Mouse (Mus musculus) common myeloid progenitor, adult 5-6 weeks (primary cell): ENCODE results near the gene C1ql4. TPM values are rescaled to one million over a fixed set of nuclear protein-coding genes. Genes with fewer than 3 reads are reported as not detected.
A peak's percentile ranks its signal among the peaks of the same experiment; 100 is the strongest.

Experiments used
- ATAC-seq: replicated peaks from 2 replicates; pipeline ENCODE4 v1.8.0; 2016; ENCODE audit warnings: low read depth, mild to moderate bottlenecking, moderate TSS enrichment, inconsistent platforms; ENCODE audit not compliant: poor library complexity, severe bottlenecking
- total RNA-seq: library from RNA; stranded (forward); fragments of 200-1000, 187-1606 nt; gene quantifications from 2 replicates; pipeline ENCODE4 v1.2.3, GENCODE M21; 2017

The C1ql4 gene
- total RNA-seq, 1 experiment from 2014 or later, result not detected

DNA sequence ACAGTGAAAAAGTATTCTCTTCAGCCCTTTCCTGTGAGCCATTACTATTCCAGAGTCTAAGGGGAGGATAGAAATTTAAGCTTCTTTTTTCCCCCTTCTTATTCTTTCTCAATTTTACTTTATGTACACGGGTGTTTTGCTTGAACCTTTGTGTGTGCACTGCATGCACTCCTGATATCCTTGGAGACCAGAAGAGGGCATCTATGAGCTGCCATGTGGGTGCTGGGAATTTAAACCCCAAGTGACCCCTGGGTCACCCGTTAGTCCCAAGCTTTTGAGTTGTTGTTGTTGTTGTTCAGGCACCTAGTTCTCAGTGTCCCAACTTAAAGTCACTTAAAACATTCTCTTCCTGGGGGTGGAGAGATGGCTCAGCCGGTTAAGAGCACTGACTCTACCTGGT lies 12.4 kb upstream of the C1ql4 start:
- no peak for ATAC-seq

DNA sequence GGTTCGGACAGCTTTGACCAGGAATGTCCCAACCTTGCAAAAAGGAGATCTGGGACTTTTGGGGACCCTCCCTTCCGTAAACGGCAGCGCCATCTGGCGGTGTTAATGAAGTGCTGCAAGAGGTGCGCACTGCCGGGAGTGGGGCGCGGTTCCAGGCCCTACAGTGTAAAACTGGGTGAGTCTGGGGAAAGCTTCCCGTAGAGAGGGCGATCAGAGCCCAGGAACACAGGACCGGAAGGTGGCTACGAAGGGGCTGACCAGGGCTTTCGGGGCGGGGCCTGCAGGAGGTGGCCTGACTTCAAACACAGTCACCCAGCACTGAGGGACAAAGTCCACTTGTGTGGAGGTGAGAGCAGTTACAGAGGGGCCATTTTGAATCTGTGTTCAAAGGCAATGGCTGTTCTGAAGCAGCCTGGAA lies 11.5 kb upstream of the C1ql4 start:
- peak; percentile 71 for ATAC-seq

DNA sequence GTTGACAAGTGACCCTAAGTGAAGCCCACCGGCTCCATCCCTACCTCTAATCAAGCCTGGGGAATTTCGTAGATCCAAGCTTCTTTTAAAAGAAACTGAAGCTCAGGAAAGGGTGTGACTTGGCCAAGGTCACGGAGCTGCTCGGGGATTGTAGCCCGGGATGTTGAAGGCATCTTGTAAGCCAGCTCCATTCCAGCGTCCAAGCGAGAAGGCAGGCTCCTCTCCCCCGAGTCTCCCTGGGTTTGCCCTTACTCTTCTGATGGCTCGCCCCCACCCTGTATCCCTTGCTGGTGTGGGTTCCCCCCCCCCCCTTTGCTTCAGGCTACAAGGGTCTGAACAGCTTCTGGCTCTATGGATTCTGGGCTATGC lies 10.9 kb upstream of the C1ql4 start:
- ATAC-seq, result no peak

DNA sequence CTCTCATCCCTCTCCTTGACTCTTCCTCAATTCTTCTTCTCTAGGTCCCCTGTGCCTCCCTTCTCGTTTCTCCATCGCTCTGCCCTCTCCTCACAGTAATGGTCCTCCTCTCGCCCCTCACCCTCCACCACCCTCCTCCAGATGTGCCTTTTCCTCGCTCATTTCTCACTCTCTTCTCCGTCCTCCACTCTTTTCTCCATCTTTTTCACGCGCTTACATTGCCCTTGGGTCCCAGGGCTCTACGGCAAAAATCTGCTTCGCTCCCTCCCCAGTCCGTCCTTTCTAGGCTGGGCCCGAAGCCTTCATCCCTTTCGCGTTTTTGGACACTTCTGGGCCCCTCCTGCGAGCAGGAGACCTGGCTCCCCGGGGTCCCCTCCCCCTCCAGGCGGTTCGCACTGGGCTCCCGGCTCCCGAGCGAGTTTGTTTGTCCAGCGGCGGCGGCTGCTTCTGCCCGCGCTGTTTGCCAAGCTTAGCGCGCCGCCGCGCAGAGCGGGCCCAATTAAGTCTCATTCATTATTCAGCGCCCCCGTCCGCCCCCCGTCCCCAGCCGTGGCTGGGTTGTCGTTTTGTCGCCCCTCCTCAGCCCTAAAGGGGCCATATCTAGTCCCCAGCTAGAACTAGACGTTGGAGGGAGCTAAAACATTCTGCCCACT lies 10.3 kb upstream of the C1ql4 start:
- no peak for ATAC-seq

DNA sequence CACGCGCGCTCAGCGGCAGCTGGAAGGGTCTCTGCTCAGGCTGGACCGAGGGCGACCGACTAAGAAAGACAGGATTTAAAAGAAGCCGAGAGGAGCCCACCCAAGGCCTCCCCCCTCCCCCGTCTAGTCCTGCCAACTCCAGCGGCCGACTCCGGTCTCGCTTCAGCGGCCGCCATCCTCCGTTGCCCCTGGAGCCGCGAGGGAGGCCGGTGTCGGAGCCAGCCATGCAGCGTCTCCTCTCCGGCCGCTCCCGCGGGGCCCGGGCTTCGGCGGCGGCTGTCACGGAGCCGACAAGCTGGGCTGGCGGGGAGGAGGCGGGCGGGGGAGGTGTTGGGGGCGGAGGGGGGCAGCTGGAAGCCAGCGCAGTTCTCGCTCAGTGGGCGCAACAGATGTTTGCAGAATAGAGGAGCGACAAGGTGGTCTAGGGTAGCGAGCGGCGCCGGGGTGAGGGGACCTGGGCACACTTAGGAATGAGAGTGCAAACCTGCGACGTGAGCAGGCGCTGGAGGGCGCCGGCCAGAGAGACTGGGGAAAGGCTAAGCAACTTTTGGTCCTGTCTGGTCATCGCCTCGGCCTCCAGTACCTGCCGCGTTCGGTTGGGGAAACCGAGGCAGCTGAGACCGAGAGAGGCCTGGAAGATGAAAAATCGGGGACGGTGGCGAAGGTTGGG lies 9.3 kb upstream of the C1ql4 start:
- no peak for ATAC-seq

DNA sequence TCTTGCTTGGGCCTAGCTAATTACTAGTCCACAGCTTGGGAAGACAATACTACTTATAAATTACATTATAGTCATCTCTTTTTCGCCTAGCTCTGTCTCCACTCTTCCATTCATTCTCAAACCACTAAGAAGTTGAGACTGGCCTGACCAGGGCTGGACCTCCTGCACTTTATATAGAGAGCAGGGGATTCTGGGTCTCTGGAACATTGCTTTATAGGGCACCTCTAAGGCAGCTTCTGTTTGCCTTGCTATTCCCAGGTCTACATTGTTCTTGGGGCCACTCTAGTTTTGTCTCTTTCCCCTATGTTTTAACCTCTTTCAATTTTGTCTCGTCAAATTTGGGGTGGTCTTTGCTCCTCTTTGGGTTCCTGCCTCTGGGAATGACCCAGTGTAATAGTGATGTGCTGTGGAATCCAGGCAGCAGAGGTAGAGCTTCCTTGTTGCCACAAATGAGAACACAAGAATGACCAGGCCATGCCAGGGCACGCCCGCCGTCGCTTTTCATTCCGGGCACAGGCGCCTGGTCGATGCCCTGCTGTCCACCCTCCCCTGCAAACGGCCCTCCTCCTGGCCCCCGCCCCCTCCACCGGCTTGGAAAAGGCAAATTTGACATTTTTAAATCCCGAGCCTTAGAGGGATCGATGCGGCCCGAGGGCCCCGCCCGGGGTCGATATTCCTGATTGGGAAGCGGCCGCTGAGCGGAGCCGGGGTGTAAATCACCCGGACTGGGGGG lies 8.6 kb upstream of the C1ql4 start:
- ATAC-seq, result no peak

DNA sequence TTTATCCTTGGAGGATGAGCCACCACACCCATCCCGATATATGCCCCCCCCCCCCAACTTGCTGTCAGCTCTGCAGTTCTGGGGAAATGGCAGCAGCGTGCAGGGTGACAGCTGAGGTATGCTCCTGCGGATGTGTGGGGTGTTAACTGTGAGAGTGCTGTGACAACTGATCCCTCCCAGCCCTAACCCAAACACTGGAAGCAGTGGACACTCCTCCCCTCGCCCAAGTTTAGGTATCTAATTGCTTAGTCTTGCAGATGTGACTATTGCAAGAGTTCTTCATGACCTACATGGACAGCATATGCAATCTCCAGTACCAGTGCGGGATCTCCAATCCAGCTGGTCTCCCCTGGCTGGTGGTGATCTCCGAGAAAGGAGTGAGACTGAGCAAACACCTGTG lies 7.7 kb upstream of the C1ql4 start:
- no peak for ATAC-seq

DNA sequence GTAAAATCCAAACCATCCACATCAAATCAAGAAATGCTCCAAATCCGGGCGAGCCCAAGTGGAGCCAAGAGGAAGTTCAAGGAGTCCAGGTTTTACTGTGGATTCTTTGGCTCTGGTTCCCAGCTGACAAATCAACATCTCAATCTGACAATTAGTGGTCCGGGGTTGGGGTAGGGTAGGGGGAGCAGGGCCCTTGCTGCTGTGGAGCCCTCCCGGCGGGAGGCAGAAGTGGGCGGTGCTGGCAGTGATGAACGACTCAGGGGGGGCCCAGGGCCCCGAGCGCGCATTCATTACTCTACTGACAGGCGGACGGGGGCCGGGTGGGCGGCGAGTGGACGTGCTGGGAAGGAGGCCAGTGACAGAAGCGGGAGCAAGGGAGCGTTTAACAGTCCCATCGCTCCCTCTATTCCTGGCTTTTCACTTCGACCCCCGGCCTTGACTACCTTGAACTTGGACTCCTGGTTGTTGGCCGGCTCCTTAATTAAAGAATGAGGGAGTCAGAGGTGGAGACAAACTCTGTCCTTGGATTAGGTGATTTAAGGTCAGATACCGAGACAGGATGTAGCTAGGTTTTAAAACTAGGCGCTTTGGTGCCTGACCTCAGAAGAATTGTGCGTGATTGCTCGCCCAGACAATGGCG lies 7.1 kb upstream of the C1ql4 start:
- ATAC-seq, result no peak

DNA sequence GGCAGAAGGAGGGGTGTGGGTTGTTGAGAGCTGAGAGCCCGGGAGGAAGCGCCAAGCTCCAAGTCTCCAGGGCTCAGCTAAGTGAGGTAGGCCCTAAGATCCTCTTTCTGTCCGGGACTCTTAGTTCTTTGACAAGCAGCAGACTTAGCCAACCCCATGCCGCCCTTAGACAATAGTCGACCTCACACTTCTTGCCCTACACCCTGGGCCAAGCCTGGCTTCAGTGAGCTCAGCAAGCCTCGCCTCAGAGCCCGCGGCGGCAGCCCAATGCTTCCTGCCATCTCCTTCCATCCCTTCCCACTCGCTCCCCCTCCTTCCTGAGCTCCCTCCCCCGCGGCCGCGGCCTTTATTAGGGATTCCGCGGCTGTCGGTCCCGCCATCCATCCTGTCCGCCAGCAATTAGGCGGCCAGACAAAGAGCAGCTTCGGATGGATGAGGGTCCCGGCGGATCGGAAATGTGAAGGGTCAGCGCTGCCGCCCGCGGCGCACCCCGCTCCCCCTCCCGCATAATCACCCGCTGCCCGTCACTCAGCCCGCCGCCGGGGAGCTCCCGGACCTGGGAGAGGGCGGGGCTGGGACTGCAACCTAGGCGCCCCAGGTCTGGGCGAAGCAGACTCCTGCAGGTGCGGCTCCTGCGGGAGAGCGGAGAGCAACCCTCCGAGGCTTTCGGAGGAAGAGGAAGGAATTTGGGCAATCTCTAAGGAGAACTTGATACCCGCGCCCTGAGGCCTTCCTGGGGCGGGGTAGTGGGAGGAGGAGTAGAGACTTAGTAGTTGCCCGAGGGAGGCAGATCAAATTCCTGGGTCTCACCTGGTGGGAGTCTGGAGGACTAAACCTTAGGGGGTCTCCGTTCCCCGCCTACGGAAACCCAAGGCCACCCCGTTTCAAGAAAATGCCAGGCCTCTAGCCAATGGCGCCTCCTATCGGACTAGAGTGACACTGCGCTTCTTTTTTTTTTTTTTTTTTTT lies 6.0 kb upstream of the C1ql4 start:
- ATAC-seq, result peak; percentile 67

DNA sequence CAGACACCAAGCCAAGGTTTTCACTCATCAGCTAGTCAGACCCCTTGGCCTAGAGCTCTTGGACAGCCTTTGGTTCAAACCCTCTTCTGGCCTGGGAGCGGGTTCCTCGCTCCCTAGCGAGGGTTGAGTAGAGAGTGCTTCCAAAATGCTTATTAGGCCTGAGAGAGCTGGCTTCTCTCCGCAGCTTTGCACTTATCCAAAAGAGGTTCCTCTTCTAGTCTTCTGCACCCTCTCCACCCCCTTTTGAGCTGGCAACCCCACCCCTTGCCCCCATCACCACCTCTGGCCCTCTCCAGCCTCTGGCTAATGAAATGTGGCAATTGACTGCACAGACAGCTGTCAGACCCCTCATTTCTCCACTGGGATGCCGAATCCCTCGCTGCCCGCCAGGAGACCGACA lies 5.3 kb upstream of the C1ql4 start, which contains the start of gene Dnajc22:
Dnajc22 (plus strand) TSS at position 301 of the 400 bp plus-strand sequence.
- no peak for ATAC-seq

DNA sequence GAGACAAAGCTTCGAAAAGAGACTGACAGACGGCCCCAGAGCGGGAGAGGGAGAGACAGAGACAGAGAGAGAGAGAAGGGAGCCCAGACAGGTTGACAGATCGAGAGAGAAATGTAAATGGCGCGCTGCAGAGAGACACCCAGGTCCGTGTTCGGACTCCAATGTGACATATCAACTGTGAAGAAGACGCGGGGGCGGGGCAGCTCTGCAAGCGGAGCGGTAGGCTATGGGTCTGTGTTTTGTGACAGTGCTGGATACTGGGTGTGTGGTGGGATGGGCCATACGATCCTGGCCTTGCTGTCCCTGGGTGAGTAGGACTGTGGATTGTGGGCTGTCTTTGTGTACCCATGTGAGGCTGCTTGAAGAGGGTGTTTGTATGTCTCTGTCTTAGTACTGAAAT lies 1.5 kb upstream of the C1ql4 start:
- ATAC-seq, result no peak

DNA sequence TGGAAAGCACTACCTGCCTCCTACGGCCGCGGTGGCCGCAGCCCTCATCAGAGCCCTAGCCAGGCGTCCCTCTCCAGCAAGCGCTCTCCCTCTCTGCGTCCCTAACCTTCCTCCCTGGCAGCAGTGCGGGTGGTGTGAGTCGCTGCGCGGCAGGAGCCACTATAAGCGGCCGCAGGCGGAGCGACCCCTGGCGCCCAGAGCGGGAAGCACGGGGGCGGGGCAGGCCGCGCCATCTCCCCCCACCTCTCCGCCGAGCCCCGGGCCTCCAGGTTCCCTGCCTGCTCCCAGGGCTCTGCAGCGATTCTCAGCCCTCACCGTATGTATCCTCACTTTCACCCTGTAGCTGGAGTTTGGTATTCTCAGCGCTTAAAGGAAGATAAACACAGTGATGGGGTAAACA lies 675 bp upstream of the C1ql4 start:
- peak; percentile 87 for ATAC-seq

DNA sequence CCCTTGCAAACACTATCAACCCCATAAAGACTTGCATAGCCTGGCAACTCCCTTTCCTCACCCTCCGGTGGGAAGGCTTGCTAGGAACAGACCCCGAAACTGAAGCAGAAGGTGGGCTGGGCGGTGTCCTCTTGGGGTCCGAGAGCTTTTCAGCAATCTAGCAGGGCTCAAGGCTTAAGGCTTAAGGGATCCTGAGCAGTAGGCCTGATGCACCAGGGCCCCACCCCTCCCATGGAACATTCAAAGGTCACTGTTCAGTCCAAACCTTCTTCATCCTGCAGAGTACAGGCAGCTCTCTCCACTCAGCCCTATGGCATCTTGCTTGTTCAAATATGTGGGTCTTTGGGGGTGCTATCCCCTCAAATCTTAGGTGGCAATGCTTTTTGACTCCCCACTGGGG lies 1.6 kb downstream of the C1ql4 start:
- ATAC-seq, result no peak

DNA sequence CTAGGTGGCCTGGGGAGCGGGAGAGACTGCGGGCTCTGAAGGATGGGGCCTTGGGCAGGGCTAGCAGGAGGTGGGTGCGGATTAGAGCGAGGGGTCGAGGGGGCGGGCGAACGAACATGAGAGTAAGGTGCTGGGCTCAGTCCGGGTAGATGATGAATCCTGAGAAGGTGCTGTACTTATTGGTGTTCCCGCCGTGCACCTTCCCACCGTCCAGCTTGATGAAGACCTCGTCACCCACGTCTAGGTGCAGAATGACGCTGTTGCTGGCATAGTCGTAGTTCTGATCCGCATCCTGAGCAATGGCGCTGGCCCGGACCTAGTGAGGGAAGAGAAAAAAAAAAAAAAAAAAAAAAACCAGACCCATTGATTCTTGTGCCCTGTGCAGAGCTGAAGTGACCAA lies 3.0 kb downstream of the C1ql4 start:
- no peak for ATAC-seq

DNA sequence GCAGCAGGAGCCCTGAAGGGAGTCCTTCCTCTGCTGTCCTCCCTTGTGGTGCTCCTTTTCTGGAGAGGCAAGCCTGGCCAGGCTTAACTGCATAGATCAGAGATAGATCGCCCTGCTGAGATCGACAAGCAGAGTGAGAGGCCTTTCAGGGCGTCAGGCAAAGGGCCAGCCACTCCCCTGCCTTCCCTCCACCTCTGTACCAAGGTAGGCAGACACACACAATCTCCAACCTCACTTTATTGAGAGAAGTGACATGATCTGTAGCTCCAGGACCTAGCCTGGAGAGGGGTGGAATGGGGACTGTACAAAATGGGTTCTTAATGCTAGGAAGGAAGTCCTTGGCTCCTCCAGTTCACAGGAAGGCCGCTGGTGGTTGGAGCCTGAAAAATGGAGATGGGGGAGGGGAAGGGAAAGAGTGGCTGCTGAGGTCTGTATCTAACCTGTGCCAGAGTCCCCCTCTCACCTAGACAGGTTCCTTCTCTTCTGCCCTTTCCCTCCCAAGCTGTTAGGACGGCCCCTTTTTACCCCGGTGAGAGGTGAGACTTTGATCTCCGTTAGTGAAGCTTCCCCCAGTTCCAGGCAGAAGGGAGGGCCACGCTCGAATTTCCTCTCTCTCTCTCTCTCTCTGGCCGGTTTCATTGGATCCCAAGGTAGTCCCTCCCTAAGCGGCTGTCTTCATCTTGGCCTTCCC lies 3.6 kb downstream of the C1ql4 start:
- no peak for ATAC-seq

DNA sequence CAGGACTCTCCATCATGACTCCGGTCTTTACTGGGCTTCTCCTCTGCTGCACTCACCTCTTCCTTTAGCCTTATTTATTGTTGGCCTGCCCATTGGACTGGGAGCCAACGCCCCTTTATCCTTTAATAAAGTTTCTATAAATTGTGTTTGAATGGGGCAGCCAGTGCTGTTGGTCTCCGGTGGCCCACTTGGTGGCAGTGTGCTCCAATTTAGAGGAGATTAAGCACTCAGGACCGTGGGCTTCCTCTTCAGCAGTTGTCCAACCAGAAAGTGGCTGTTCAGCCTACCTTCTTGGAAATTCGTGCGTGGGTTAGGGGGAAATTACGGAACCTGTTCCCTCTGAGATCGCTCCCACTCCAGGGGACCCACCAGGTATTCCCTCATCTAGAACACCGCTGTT lies 4.4 kb downstream of the C1ql4 start:
- peak; percentile 57 for ATAC-seq

DNA sequence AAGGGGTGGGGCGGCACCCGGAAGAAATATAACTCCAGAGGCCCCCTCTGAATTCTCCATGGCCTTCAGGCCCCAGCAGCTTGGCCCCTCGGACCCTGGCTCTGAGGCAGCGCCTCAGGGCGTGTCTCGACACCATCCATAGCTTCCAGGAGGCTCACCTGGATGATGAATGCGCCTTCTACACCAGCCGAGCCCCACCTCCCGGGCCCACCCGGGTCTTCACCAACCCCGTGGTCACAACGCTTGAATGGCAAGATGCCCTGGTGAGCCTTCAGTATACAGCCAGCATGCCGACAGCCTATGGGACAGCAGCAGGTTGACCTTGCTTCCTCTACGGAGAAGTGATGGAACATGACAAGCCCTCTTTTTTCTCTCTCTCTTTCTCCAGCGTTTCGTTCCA lies 4.8 kb downstream of the C1ql4 start:
- ATAC-seq, result no peak

DNA sequence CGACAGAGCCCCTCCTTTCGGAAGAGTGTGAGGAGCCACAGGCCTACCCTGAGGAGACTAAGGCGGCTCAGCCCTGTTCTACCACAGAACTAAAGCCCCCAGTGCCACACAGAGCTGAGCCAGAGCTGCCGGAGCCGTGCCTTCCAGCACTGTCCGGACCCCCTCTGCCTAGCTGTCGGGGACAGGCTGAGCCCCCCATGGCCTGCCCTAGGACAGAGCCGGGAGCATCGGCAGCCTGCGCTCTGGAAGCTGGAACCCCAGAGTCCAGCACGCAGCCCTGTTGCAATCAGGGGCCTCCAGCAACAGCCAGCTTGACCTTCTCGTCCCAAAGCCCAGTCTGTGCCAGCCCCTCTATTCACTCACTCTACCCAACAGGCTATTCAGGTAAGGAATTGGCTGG lies 5.3 kb downstream of the C1ql4 start:
- no peak for ATAC-seq

DNA sequence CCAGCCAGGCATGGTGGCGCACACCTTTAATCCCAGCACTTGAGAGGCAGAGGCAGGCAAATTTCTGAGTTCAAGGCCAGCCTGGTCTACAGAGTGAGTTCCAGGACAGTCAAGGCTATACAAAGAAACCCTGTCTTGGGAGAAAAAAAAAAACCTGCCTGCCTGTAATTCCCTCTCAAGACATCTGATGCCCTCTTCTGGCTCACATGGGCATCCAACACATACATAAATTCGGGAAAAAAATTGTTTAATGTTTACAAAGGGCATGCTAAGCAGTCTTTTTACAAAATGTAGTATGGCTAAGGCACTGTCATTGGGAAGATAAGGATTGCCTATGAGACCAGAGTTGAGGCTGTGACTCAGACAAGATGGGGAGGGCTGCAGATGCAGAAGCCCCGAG lies 7.8 kb downstream of the C1ql4 start:
- ATAC-seq, result no peak
